Mouse (Mus musculus) heart, postnatal 25 days (tissue): ENCODE measurements at regions not wholly inside any gene's neighbourhood (a gene's known extent, or its start where the extent isn't known, plus 50 kb on each side); places are given as distances from the start of the nearest gene placed in this dataset.
"Not testable (repeated sequence)": the region's sequence is repeated elsewhere in the genome, so short reads cannot be mapped to it uniquely, and the experiment has no call there.

Experiments
- DNase-seq: peaks from one replicate; pipeline ENCODE4 v3.0.0; 2022; ENCODE audit warnings: low spot score
- intact Hi-C: fragments of 180-260 bp; cut with DNase I; formaldehyde crosslinking; loops from one replicate; pipeline ENCODE4 v1.15.1; 2025

DNA sequence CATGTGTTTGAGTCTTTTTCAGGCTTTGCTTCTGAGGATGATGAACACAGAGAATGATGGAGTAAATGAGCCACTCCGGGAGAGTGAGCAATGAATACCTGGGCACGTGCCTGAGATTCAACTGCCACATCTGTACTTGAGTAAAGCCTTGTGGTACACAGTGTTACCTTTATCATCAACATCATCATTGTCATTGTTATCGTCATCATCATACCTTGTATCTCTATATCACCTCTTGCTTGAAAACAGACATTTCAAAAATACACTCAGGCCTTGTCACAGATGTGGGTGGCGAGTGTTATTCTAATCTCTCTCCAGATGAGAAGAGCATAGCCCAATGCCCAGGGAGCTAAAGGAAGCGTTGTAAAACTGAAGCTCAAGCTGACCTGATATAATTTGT, 158.4 kb downstream of the Ifng start:
- intact Hi-C loops: loop anchor here (10.0 kb wide), 2 partner anchors 206 to 356 kb away; no protein-coding TSS in a partner anchor

DNA sequence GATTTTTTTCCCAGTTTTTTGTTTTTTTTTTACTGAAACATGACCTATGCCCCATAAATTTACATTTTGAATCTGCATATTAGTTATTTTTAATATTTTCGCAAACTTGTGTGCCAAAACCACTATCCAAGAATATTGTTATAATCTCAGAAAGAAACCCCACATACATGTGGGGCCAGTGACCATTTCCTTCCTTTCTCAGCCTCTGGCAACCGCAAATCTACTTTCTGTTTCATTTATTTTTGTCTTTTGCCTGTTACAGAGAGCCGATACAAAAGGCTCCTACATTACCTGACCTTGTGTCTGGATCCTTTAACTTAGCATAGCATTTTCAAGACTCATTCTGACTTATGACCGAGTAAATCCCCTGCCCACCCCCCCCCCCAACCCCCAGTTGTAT, 158.8 kb downstream of the Ifng start:
- intact Hi-C loops: loop anchor here (10.0 kb wide), 2 partner anchors 205 to 355 kb away; no protein-coding TSS in a partner anchor
- no peak for DNase-seq

More for the DNA sequence above, 158.4 kb downstream of the Ifng start:
- no peak for DNase-seq

DNA sequence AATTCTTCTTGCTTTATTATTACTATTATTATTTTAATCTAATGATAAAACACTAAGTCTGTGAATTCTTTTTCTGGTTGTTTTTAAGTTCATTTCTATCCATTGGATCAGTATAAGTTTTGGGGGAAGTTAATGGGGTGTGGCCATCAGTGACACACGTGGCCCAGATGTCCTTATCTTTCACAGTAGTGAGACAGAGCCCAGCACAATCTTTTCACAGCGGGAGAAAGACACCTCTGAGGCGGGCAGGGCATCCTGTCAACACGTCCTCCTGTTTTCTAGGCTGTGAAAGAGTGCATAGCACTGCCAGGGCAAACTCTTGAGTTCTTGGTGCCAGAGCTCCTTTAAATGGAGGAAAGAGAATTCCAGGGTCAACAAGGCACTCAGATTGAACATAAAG, 162.1 kb downstream of the Ifng start:
- DNase-seq: no peak
- intact Hi-C loops: no loop called here

DNA sequence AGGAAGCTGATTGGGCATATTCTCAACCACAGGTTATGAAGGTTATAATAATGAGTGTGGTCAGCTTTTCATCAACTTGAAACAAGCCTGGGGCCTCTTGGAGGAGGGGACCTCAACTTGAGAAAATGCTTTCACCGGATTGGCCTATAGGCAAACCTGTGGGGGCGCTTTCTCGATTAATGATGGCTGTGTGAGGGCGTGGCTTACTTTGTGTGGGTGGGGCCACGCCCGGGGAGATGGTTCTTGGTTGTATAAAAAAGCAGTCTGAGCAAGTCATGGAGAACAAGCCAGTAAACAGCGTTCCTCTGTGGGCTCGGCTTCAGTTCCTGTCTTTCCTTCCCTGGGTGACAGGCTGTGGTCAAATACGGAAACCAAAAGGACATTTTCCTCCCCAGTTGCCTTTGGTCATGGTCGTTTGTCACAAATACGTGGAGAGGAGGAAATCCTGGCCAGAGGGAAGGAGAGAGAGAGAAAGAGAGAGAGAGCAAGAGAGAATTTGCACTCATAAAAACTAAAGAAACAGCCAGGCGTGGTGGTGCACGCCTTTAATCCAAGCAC, 163.1 kb downstream of the Ifng start:
- intact Hi-C loops: no loop called here
- DNase-seq: no peak

DNA sequence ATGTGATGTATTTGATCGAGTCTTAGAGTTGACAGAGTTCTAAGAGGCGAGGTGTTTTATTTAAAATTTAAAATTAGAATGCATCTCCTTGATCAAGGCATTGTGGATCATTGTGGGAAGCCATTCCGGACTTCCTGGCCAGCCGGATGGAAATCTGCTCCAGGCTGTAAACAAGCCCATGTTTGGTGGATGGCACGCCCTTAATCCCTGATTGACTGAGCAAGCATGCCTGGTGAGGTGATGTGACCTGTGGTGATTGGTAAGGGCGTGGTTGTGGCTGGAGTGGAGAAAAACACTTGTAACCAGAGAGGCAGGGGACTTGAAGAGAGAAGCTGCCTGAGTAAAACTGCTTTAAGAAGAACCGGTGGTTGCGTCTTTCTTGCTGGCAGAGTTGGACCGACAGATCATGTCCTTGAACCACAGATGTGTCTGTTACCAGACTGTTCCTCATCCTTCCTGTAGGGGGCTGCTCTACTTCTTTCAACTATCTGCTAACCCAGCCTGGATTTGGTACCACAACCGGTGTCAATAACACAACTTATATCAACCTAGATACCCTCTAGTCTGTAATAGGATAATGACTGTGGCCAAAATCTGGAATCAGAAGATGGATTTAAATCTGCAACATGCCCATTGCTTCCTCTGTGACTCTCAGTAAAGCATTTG, 164.4 kb downstream of the Ifng start:
- DNase-seq: no peak
- intact Hi-C loops: no loop called here

DNA sequence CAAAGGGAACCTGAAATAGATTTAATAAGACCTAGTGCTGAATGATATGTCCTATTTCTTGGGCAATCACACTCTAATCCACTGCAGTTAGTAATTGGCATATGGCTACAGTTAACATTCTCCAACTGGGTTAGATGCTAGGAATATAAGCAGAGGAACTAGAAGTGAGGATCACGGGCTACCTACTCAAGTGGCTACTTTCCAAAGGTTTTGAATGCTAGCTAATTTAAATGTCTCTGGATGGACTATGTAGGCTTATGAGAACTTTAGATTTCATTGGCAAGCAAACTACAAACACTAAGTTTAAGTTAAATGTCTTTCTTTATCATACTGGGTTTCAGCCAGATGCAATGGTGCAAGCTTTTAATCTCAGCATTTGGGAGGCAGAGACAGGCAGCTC, 166.6 kb downstream of the Ifng start:
- intact Hi-C loops: no loop called here
- DNase-seq: no peak

DNA sequence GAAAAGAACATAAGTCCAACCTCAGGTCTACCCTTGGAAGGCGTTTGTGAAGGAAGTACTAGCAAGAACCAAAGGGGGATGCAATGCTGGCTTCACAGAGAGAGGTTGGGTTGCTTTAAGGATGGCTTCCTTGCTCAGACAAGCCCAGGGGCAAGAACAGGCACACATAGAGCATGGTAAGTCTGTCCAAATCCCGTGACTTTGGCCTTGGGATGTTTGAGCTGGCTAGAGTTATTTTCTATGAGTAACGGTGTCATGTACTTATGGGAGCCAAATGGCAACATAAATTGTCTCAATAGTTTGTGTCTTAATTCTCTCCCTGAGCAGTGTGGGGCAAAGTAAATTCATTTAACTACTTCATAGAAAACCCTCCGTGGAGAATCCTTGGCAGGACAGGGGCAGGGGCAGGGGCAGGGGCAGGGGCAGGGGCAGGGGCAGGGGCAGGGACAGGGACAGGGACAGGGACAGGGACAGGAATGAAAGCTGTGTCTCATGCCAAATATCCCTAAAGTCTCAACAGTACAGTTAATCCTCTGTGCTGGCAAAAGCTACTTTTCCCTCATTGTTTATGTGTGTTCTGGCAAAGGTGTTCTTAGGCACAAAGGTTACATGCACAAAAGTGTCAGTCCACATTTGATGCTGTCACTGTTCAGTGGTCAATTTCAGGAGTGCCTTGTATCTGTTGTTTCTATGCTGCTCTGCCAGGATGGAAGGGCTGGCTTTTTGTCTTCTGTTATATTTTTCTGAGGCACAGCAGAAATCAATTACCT, 167.7 kb downstream of the Ifng start:
- intact Hi-C loops: no loop called here
- no peak for DNase-seq

DNA sequence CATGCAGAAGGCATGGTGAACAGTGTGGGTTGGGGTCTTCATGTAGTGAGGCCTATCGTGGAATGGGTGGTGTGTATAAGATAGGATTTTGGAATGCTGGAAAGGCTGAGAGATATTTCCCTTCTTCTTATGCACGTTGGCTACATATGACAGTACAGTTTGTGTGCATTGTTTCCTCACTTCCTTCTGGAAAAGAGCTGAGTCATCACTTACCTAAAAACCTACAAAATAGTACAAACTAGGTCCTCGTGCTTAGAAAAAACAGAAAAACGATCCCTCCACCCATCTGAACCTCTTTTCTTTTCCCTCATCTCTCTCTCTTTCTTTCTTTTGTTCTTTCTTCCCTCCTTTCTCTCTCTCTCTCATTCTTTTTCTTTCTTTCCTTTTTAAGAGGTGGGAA, 168.3 kb downstream of the Ifng start:
- no peak for DNase-seq
- intact Hi-C loops: no loop called here

DNA sequence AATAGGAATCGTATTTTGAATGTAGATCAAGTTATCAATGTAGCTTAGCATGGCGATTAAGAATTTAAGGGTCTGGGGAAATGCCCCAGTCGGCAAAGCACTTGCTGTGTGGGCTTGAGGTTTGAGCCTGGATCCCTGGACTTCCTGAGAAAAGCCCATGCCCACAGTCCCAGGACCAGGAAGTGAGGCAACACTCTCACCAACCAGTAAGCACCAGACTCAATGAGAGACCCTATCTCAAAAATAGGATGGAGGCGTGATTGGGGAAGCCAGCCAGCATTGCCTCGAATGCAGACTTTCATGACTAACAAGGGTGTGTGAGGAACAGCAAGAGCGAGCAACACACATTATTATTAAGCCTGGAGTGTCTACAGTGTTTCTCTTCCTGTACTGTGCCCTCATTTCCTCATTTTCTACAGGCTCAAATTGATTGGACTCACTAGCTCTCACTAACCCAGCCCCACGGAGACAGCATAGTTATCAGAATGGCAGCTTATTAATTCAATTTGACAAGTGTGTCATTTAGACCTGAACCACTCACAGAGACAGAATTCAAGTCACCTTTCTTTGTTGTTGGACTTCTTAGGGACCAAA, 170.1 kb downstream of the Ifng start:
- intact Hi-C loops: no loop called here
- no peak for DNase-seq

DNA sequence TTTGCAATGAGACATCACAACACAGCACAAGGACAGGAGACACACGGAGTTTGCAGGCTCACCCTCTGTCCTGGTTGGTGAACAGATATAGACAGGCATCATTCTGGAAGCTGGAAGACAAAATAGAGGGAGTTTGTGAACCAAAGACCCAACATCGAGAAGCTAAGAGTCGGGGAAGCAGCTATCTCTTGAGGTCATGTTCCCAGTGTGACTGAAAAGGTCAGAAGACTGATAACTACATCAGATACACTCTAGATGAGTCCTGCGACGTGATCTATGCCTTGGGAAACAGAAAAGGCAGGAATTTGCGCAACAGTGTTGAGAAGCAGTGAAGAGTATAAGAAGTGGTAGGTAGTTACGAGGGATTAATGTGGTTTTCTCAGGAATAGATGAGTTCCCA, 171.2 kb downstream of the Ifng start:
- intact Hi-C loops: no loop called here
- DNase-seq: no peak

DNA sequence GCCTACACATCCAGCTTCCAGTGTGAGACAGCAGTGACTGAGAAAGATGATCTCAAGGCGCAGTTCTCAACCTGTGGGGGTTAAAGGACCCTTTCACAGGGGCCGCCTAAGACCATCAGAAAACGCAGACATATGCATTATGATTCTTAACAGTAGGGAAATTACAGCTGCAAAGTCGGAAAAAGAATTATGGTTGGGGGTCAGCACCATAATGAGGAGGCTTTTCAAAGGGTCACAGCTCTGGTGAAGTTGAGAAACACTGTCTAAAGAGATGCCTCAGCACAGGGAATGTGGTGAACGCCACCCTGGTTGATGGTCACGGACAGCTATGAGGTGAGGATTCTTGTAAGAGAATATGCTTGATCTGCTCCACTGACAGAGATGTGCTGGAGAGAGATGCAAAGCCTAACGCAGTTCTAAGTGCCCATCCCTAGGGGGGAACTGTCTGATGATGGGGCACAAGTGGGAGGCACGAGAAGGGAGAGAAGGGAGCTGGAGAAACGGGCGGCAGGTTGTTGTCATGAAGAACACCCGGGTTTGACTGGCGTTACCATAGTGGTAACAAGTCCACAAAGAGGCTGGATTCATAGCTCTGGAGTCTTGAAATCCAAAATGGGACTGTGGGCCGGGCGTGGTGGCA, 172.3 kb downstream of the Ifng start:
- intact Hi-C loops: no loop called here
- no peak for DNase-seq

DNA sequence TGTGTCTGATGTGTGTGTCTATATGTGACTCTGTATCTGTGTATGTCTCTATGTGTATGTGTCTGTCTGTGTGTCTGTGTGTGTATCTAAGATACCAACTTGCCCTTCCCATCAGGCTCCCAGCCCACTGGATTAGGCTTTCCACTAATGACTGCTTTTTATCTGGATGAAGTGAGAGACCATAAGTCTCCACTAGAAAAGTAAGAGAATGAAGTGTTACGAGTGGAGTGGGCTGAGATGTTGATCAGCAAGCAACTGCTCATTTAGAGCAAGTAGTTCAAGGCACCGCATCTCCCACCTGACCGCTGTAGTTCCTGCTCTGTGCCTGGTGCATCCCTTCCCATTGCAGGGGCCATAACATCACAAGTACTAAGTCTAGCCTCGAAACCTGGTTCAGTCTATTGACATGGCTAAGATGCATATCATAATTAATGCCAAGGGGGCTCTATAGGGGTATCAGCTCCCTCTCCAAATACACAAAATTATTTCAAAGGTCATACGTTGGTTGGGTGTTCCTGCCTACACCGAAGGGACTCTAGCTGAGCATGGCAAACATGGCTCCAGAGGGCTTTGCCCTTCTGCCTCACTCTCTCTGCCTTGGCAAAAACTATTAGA, 173.5 kb downstream of the Ifng start:
- DNase-seq: no peak
- intact Hi-C loops: no loop called here

DNA sequence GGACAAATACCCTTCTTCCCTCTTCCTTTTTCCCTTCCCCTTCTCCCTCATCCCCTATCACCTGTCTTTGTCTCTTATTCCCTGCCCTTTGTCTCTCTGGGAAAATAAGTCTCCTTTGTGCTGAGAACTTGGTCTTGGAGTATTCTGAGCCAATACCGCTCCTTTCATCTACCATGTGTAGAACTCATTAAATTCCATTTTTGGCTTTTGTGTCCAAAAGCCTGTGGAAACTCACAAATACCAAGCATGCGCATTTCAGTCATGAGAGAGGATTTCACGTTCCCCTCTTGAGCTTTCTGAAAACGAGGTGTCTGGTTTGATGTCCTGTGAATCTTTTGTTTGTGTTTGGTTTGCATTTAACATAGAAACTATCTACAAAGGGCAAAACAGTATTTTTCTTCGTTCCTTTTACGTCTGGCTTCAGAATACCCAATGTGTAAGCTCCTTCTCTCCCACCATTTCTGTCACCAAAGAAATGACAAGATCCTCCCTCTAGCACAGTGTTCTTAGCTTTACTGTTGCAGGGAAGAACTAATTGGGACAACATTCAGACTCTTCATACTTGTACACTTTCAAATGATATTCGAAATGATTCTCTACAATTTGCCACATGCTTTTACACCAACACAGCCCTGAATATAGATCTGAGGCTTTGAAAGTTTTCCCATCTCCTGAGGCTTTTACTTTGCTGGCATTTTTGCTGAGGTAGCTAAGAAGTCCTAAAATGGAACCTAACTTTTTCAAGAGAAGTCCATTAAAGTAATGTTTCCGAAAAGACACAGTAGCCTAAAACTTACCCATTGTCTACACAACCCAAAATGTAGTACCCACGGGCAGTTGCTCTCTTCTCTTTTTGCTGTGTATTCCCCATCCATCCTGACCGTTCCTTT, 174.5 kb downstream of the Ifng start:
- no peak for DNase-seq
- intact Hi-C loops: no loop called here

DNA sequence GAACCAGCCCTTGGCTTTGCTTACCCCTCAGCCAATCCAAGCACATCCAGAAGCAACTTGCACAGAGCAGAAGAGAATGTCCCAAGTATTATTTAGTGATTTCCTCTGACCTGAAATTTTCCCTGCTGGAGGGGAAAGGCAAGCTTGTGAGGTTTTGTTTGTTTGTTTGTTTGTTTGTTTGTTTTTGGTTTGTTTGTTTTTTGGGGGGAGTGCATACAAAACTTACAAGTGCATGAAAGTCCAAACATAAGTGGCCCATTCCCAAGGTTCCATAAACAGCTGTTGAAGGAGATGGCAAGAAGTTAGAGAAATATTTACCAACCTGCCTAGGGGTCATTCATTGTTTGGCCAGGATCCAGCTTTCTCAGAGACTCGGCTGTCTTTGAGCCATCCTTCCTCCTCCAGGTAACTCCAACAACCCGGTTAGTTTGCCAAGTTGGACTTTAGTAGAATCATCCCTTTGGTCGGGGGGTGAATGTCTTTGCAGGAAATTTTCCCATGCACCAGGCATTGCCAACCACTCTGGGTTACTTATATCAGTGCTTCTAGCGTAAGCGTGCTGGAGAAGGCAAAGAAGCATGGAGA, 175.3 kb downstream of the Ifng start:
- no peak for DNase-seq
- intact Hi-C loops: no loop called here

DNA sequence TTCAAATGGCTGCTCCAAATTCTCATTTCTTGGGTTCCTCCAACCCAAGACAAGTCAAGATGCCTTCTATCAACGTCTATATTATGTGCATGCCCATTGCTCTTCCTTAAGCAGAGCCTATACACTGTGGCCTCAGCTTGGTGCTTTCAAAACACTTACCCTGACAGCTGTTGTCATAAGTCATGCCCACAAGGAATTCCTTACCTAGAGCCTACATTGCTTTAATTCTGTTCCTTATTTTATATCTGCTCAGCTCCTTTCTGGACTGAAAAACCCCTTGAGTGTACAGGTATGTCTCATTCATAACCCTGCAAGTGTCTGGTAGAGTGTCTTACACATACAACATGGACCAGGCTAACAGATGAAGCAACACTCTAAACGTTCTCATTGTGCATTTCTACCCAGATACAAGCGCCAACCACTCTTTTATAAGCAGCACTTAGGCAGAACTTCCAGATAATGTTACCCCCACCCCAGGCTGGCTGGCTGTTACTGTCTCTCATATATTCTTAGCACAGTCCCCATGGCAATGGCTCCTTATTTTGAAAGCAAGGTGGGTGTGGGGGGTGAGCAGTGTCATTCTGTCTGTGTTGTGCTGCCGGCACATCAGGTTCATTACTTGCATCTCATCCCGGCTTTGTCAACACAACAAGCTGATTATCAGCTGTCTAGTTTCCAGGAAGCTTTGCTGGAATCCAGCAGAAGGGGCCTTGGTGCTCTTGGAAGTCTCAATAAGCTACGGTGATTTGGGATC, 176.6 kb downstream of the Ifng start:
- intact Hi-C loops: no loop called here
- DNase-seq: no peak

DNA sequence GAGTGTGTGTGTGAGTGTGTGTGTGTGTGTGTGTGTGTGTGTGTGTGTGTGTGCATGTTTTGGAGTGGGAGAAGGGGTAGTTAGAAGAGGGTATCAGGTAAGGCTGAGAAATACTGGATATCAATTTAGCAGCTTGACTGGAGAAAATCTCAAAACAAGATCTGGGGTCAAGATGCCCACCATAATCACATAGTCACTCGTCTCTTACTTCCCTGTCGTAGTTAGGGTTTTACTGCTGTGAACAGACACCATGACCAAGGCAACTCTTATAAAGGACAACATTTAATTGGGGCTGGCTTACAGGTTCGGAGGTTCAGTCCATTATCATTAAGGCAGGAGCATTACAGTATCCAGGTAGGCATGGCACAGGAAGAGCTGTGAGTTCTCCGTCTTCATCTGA, 177.4 kb downstream of the Ifng start:
- DNase-seq, intact Hi-C loops: not testable (repeated sequence)

DNA sequence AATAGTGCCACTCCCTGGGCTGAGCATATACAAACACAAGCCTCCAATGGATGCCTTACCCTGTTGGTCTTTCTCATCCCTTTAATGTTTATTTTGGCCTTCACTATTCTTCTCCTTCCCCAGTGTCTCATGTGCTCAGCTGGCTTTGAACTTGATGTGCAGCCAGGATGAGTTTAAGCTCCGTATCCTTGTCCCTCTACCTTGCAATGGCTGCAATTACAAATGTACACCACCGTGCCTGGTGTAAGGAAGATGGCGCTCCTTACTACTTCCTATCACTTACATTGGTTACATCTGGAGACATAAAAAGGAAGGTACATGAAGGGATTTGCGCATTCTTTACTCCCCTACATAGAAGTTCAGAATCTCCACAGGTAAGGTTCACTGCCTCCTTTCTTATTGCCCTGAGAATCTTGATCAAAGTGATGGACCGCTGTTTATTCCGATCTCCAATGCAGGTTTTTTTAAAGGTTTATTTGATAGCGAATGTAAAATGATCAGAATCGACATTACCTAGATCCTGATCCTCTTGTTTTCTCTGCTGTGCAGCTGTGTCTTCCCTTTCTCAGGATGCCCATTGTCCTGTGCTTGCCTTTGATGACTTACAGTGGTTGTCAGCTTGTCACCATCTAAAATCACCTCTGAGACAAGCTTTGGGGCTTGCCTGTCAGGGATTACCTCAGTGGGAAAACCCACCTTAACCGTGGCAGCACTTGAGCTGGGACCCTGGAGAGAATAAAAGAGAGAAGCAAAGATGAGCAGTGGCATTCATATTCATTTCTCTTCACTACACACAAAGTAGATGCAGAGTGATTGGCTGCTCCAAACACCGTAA, 178.1 kb downstream of the Ifng start:
- DNase-seq: no peak
- intact Hi-C loops: no loop called here
